Comparison of ENCODE assay signal across 8 mouse cellular contexts in genomic region chr11:25356671-25357586, GRCm38 (mm10).
DNase-seq lines count a peak whose midpoint lies in the region; ATAC-seq lines count a peak whose summit lies in the region.

No protein-coding gene starts in this region.

- WGBS in heart, embryonic 15.5 days = 18% methylated on average over 19 of the region's 19 CpGs
- 10% methylated on average over 19 of the region's 19 CpGs for WGBS in intestine, embryonic 16.5 days
- WGBS in midbrain, embryonic 14.5 days = 4% methylated on average over 19 of the region's 19 CpGs

- H3K27ac ChIP-seq in heart, embryonic 15.5 days = no peak overlapping the region
- no peak overlapping the region for H3K27ac ChIP-seq in intestine, embryonic 16.5 days (ENCODE audit: low read length)
- H3K27ac ChIP-seq in midbrain, embryonic 14.5 days (replicated peaks; ENCODE audit: low read depth, low read length) = peak overlapping the region; percentile 45

- DNase-seq in heart, adult 9 months (ENCODE audit: low spot score in 2 of 2) = no peak
- DNase-seq in embryo, embryonic 11.5 days (ENCODE audit: low read depth, low spot score) = peak; percentile 54
- peak; percentile 75 for DNase-seq in midbrain, embryonic 14.5 days
- DNase-seq in spleen, postnatal 4 days (ENCODE audit: low spot score in 2 of 2) = no peak
- DNase-seq in gastrocnemius, adult 18-20 months (ENCODE audit: low spot score) = no peak
- DNase-seq in spleen, postnatal 36 days (ENCODE audit: low spot score in 2 of 2) = no peak

- no peaks in the 10 kb centered on the region for H3K27me3 ChIP-seq in heart, embryonic 15.5 days
- no peaks in the 10 kb centered on the region for H3K27me3 ChIP-seq in intestine, embryonic 16.5 days (replicated peaks; ENCODE audit: control insufficient read depth, insufficient read depth, low read length)
- no peaks in the 10 kb centered on the region for H3K27me3 ChIP-seq in midbrain, embryonic 14.5 days (ENCODE audit: control insufficient read depth, insufficient read depth, low read length)

- H3K36me3 ChIP-seq in heart, embryonic 15.5 days = no peaks in the 10 kb centered on the region
- no peaks in the 10 kb centered on the region for H3K36me3 ChIP-seq in intestine, embryonic 16.5 days (ENCODE audit: control insufficient read depth, insufficient read depth, low read length)
- H3K36me3 ChIP-seq in midbrain, embryonic 14.5 days (ENCODE audit: control insufficient read depth, insufficient read depth, low read length) = no peaks in the 10 kb centered on the region

- no peak for ATAC-seq in heart, embryonic 15.5 days (replicated peaks; ENCODE audit: insufficient number of reproducible peaks, insufficient read depth, low FRiP score, low read depth)
- peak; percentile 53; the same call in 1 of the 2 replicates for ATAC-seq in intestine, embryonic 16.5 days
- peak; percentile 74 for ATAC-seq in midbrain, embryonic 14.5 days (ENCODE audit: low FRiP score, low TSS enrichment)

- peak overlapping the region; percentile 2; the same call in 1 of the 2 replicates for H3K9ac ChIP-seq in heart, embryonic 15.5 days
- no peak overlapping the region for H3K9ac ChIP-seq in intestine, embryonic 16.5 days (ENCODE audit: low read depth, low read length)
- peak overlapping the region; percentile 7 for H3K9ac ChIP-seq in midbrain, embryonic 14.5 days (replicated peaks; ENCODE audit: low read length)

- no peaks in the 10 kb centered on the region for H3K9me3 ChIP-seq in heart, embryonic 15.5 days (replicated peaks)
- no peaks in the 10 kb centered on the region for H3K9me3 ChIP-seq in intestine, embryonic 16.5 days (ENCODE audit: control insufficient read depth, low read length)
- H3K9me3 ChIP-seq in midbrain, embryonic 14.5 days (ENCODE audit: control insufficient read depth, low read length) = no peaks in the 10 kb centered on the region

- peak overlapping the region; percentile 47 for H3K4me3 ChIP-seq in heart, embryonic 15.5 days
- peak overlapping the region; percentile 15 for H3K4me3 ChIP-seq in intestine, embryonic 16.5 days (ENCODE audit: low read length)
- H3K4me3 ChIP-seq in midbrain, embryonic 14.5 days (replicated peaks; ENCODE audit: low read depth, low read length) = peak overlapping the region; percentile 25

- H3K4me2 ChIP-seq in heart, embryonic 15.5 days = peak overlapping the region; percentile 76
- peak overlapping the region; percentile 57 for H3K4me2 ChIP-seq in intestine, embryonic 16.5 days (ENCODE audit: low read depth, low read length)
- H3K4me2 ChIP-seq in midbrain, embryonic 14.5 days (ENCODE audit: low read length) = peak overlapping the region; percentile 61

- peaks cover 13% of the 10 kb centered on the region for H3K4me1 ChIP-seq in heart, embryonic 15.5 days (replicated peaks)
- peaks cover 9% of the 10 kb centered on the region for H3K4me1 ChIP-seq in intestine, embryonic 16.5 days (ENCODE audit: control insufficient read depth, insufficient read depth, low read length)
- peaks cover 21% of the 10 kb centered on the region for H3K4me1 ChIP-seq in midbrain, embryonic 14.5 days (ENCODE audit: control insufficient read depth, insufficient read depth, low read length)

Comparison
In these comparisons a context has a peak if more than half of its experiments do, and no peak if none do; other contexts are left out.
1. DNase-seq: peak in embryo, embryonic 11.5 days (single experiment) and midbrain, embryonic 14.5 days (single experiment); none in heart, adult 9 months (0 of 2), spleen, postnatal 4 days (0 of 2), gastrocnemius, adult 18-20 months (single experiment) and spleen, postnatal 36 days (0 of 2).
2. Peak in every context shown above with its lines, with median percentiles within 50 percentile points of each other: H3K4me2 ChIP-seq and H3K4me3 ChIP-seq.